Mouse (Mus musculus) ES-E14 (cell line): ENCODE measurements around the gene Cat. TPM values are rescaled to one million over a fixed set of nuclear protein-coding genes. Genes with fewer than 3 reads are reported as not detected.

Source experiments
- DNase-seq: peaks from one replicate; pipeline ENCODE4 v3.0.0-alpha.2; 2013; ENCODE audit warnings: low read depth, low spot score
- H3K27ac ChIP-seq: 2 replicates; pipeline ENCODE4 v1.5.1; 2012; ENCODE audit warnings: low read depth, mild to moderate bottlenecking, low read length, moderate library complexity, mixed read lengths; ENCODE audit not compliant: poor library complexity, insufficient read depth, severe bottlenecking
- H3K36me3 ChIP-seq: 2 replicates; pipeline ENCODE4 v1.6.1; 2012; ENCODE audit warnings: mild to moderate bottlenecking, low read length, moderate library complexity, mixed read lengths; ENCODE audit not compliant: control insufficient read depth, poor library complexity, insufficient read depth, severe bottlenecking
- H3K4me1 ChIP-seq, 2 experiments: fragments of 150-350 bp in 1 of 2; sonication (generic) in 1 of 2; 2 replicates each; pipeline ENCODE4 v1.6.1; 2012; ENCODE audit warnings: low read length in 2 of 2, mild to moderate bottlenecking in 1 of 2, mixed read lengths in 1 of 2; ENCODE audit not compliant: control insufficient read depth in 2 of 2, insufficient read depth in 2 of 2, poor library complexity in 1 of 2
- H3K4me3 ChIP-seq, 2 experiments: fragments of 150-350 bp in 1 of 2; sonication (generic) in 1 of 2; 2 replicates each; pipeline ENCODE4 v1.5.1; 2012; ENCODE audit warnings: low read length in 2 of 2, low read depth in 1 of 2, mild to moderate bottlenecking in 1 of 2, mixed read lengths in 1 of 2; ENCODE audit not compliant: insufficient read depth in 1 of 2, poor library complexity in 1 of 2, severe bottlenecking in 1 of 2
- H3K9ac ChIP-seq: 2 replicates; pipeline ENCODE4 v1.6.1; 2012; ENCODE audit warnings: low read depth, mild to moderate bottlenecking, low read length, mixed read lengths; ENCODE audit not compliant: poor library complexity, insufficient read depth, severe bottlenecking
- H3K9me3 ChIP-seq: fragments of 150-350 bp; sonication (generic); 2 replicates; pipeline ENCODE4 v1.6.1; 2012; ENCODE audit warnings: low read depth, mild to moderate bottlenecking, low read length; ENCODE audit not compliant: control insufficient read depth, insufficient read depth
- CHD2 ChIP-seq: IDR thresholded peaks from 2 replicates; pipeline ENCODE4 v1.6.1; 2014; ENCODE audit warnings: mild to moderate bottlenecking, low read depth, low read length, inconsistent platforms
- HCFC1 ChIP-seq: IDR thresholded peaks from 2 replicates; pipeline ENCODE4 v1.6.1; 2012; ENCODE audit warnings: low read length, inconsistent platforms, borderline replicate concordance; ENCODE audit not compliant: insufficient read depth
- MAFK ChIP-seq: IDR thresholded peaks from 2 replicates; pipeline ENCODE4 v1.6.1; 2014; ENCODE audit warnings: mild to moderate bottlenecking, low read depth, low read length, inconsistent platforms; ENCODE audit not compliant: insufficient read depth
- ZC3H11A ChIP-seq: IDR thresholded peaks from 2 replicates; pipeline ENCODE4 v1.6.1; 2012; ENCODE audit warnings: low read depth, mild to moderate bottlenecking, inconsistent platforms, low read length, borderline replicate concordance
- ZNF384 ChIP-seq: IDR thresholded peaks from 2 replicates; pipeline ENCODE4 v1.6.1; 2012; ENCODE audit warnings: low read depth, low read length, inconsistent platforms
- in situ Hi-C, 2 experiments: fragments of 600-800 bp; cut with MboI; formaldehyde crosslinking; loops; one replicate each; pipeline ENCODE4 v1.15.1; 2025; ENCODE audit warnings: low sequenced_read_pairs in 2 of 2, inconsistent platforms in 1 of 2; ENCODE audit not compliant: unreplicated experiment in 2 of 2
- total RNA-seq: library from RNA; depleted of rRNA; stranded (reverse); fragments of 300-350 nt; gene quantifications from 2 replicates; pipeline ENCODE4 v1.2.3, GENCODE M21; 2012

Cat gene
- total RNA-seq, 1 experiment, result 23.0 TPM

DNA sequence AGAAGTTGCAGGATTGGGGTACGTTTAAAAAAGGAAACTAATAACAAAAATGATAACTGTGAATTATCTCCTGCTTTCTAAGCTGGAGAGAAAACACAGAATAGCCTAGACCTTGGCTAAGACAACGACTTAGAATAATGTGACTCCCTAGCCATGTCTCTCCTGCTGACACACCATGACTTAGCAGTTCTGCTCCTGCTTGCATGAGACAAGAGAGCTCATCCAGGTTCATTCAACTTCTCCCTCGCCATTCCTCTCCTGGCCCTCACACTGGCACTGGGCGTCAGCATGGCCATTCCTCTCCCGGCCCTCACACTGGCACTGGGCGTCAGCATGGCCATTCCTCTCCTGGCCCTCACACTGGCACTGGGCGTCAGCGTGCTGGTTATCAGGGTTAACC is 4.7 kb downstream of the Cat start:
- peaks cover 0 to 3% of the 10 kb centered on the region in 2 experiments; a peak in 1 of 4 replicates for H3K4me1 ChIP-seq
- H3K9me3 ChIP-seq, result no peaks in the 10 kb centered on the region
- H3K36me3 ChIP-seq, result peaks cover 5% of the 10 kb centered on the region; the same call in 1 of the 2 replicates
- no peak overlapping the region for H3K4me3 ChIP-seq
- in situ Hi-C loops, result no loop called here
- H3K9ac ChIP-seq, result no peak overlapping the region
- DNase-seq, result no peak
- peak overlapping the region; percentile 70; the same call in 1 of the 2 replicates for H3K27ac ChIP-seq
- no peak for TF ChIP-seq HCFC1
- peak; percentile 88 for TF ChIP-seq MAFK

DNA sequence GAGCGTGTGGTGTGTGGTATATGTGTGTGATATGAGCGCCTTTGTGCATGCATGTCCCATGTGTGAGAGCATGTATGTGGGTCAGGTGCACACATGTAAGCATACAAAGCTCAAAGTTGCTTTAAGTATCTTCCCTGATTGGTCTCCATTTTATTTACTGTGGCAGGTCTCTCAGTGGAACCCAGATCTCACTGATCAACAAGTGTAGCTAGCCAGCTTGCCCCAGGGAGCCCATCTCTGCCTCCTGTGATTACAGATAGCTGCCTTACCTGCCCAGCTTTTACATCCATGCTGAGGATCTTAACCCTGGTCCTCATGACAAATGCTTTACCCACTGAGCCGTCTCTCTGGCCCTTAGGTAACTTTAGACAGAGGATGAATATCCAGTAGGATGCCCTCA is 6.6 kb downstream of the Cat start:
- in situ Hi-C loops, result no loop called here
- H3K4me1 ChIP-seq, result peaks cover 0 to 3% of the 10 kb centered on the region in 2 experiments; a peak in 1 of 4 replicates
- no peak for TF ChIP-seq CHD2
- no peak for TF ChIP-seq ZC3H11A
- no peak for TF ChIP-seq ZNF384
- H3K36me3 ChIP-seq, result peaks cover 9% of the 10 kb centered on the region; the same call in 1 of the 2 replicates
- no peak overlapping the region for H3K9ac ChIP-seq
- no peak overlapping the region for H3K27ac ChIP-seq
- no peak for DNase-seq
- no peak overlapping the region for H3K4me3 ChIP-seq
- no peaks in the 10 kb centered on the region for H3K9me3 ChIP-seq

DNA sequence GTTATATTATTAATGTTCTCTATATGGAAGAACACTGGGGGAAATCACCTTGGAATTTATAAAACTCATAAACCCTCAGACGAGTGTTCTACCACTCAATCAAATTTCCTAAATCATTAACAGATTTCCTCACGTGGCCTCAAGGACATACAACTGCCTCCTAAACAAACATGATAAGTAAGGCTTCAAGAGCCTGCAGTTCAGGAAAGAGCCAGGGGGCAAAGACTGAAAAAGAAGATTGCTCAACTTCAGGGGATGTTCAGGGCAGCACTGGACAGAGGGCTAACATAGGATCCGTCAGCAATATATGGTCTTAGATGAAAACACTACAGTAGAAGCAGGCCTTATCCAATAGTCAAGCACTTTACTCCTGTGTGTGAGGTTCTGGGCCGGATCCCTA is 7.5 kb downstream of the Cat start:
- TF ChIP-seq ZNF384, result no peak
- no peak for TF ChIP-seq ZC3H11A
- TF ChIP-seq HCFC1, result no peak
- no peak for TF ChIP-seq CHD2
- no peak for TF ChIP-seq MAFK
- in situ Hi-C loops, result no loop called here
- Histone ChIP-seq H3K9ac (no peak overlapping the region), H3K27ac (no peak overlapping the region), H3K36me3 (peaks cover 9% of the 10 kb centered on the region; the same call in 1 of the 2 replicates), H3K4me3 (no peak overlapping the region), H3K9me3 (no peaks in the 10 kb centered on the region), H3K4me1 (peaks cover 0 to 3% of the 10 kb centered on the region in 2 experiments; a peak in 1 of 4 replicates)
- DNase-seq, result no peak

DNA sequence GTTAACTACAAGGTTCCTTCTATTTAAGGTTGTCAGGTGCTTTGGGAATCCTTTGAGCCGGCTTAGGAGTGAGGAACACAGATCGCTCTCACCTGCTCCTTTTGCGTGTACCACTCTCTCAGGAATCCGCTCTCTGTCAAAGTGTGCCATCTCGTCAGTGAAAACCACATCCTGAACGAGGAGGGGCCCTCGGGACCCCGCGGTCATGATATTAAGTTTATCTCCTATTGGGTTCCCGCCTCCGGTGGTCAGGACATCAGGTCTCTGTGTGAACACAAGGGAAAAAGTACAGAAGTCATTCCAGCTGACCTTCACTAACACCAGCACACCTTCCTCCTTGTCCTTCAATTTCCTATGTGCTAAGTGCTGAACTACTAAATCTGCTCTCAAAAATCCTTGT is 8.3 kb downstream of the Cat start:
- H3K9me3 ChIP-seq, result no peaks in the 10 kb centered on the region
- DNase-seq, result no peak
- H3K36me3 ChIP-seq, result peaks cover 9% of the 10 kb centered on the region; the same call in 1 of the 2 replicates
- no peak overlapping the region for H3K27ac ChIP-seq
- TF ChIP-seq ZC3H11A (no peak), HCFC1 (no peak), MAFK (no peak), ZNF384 (no peak), CHD2 (no peak)
- peaks cover 0 to 3% of the 10 kb centered on the region in 2 experiments; a peak in 1 of 4 replicates for H3K4me1 ChIP-seq
- in situ Hi-C loops, result no loop called here
- H3K9ac ChIP-seq, result no peak overlapping the region
- no peak overlapping the region for H3K4me3 ChIP-seq

DNA sequence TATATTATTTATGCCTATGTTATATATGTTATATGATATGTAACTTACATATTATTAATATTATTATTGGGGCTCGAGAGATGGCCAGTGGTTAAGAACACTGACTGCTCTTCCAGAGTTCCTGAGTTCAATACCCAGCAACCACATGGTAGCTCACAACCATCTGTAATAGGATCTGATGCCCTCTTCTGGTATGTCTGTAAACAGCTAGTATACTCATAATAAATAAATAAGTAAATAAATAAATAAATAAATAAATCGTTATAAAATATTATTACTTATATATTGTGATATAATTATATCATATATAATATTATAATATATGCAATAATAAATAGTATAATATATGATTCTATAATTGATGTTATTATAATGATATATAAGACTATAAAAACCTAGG is 8.8 kb downstream of the Cat start:
- Histone ChIP-seq H3K4me1 (peaks cover 0 to 3% of the 10 kb centered on the region in 2 experiments; a peak in 1 of 4 replicates), H3K36me3 (peaks cover 9% of the 10 kb centered on the region; the same call in 1 of the 2 replicates), H3K9me3 (no peaks in the 10 kb centered on the region), H3K9ac (no peak overlapping the region), H3K27ac (no peak overlapping the region), H3K4me3 (no peak overlapping the region)
- TF ChIP-seq HCFC1 (no peak), CHD2 (no peak), ZC3H11A (no peak), MAFK (no peak), ZNF384 (no peak)
- in situ Hi-C loops, result no loop called here
- DNase-seq, result no peak
